Mouse (Mus musculus) embryonic facial prominence, embryonic 13.5 days (tissue): ENCODE measurements around the gene Frmd4b. TPM values are rescaled to one million over a fixed set of nuclear protein-coding genes. Genes with fewer than 3 reads are reported as not detected.
"Not testable (repeated sequence)": the region's sequence is repeated elsewhere in the genome, so short reads cannot be mapped to it uniquely, and the experiment has no call there.

ENCODE experiments used
- ATAC-seq: fragments of 200-750 bp; cut with Nextera tagmentation; 2 replicates; pipeline ENCODE4 v1.8.0; 2017; ENCODE audit warnings: low read depth; ENCODE audit not compliant: insufficient number of reproducible peaks, insufficient read depth, low FRiP score, low TSS enrichment
- H3K27ac ChIP-seq: fragments of 300-500 bp; sonication (generic); 2 replicates; pipeline ENCODE4 v1.5.1; 2015; ENCODE audit warnings: moderate library complexity, mild to moderate bottlenecking, inconsistent platforms
- H3K27me3 ChIP-seq: fragments of 300-500 bp; sonication (generic); 2 replicates; pipeline ENCODE4 v1.6.1; 2015; ENCODE audit warnings: mild to moderate bottlenecking, inconsistent platforms
- H3K36me3 ChIP-seq: fragments of 300-500 bp; sonication (generic); 2 replicates; pipeline ENCODE4 v1.6.1; 2015; ENCODE audit warnings: mild to moderate bottlenecking, inconsistent platforms
- H3K4me1 ChIP-seq: fragments of 300-500 bp; sonication (generic); 2 replicates; pipeline ENCODE4 v1.6.1; 2015; ENCODE audit warnings: inconsistent platforms
- H3K4me2 ChIP-seq: fragments of 300-500 bp; sonication (generic); 2 replicates; pipeline ENCODE4 v1.6.1; 2015; ENCODE audit warnings: moderate library complexity, mild to moderate bottlenecking, inconsistent platforms
- H3K4me3 ChIP-seq: fragments of 300-500 bp; sonication (generic); 2 replicates; pipeline ENCODE4 v1.5.1; 2015; ENCODE audit warnings: mild to moderate bottlenecking, inconsistent platforms
- H3K9ac ChIP-seq: fragments of 300-500 bp; sonication (generic); 2 replicates; pipeline ENCODE4 v1.6.1; 2015; ENCODE audit warnings: mild to moderate bottlenecking, inconsistent platforms
- H3K9me3 ChIP-seq: fragments of 300-500 bp; sonication (generic); 2 replicates; pipeline ENCODE4 v1.6.1; 2016; ENCODE audit warnings: inconsistent platforms
- WGBS: fragments of 180-500 bp; shearing (Covaris S2); methylation state at CpG from one replicate; pipeline ENCODE4 v1.1.7; 2015; ENCODE audit warnings: mixed read lengths; 5-methylcytosine and 5-hydroxymethylcytosine counted together
- polyA plus RNA-seq: library from polyadenylated mRNA; unstranded; fragments of >200 nt; fragmentation: Nextera tagmentation; extraction: Ambion mirVana; gene quantifications from 2 replicates; pipeline ENCODE4 v1.2.1, GENCODE M21; 2015

The Frmd4b gene
- polyA plus RNA-seq, 1 experiment from 2014 or later: 13.5 TPM

DNA sequence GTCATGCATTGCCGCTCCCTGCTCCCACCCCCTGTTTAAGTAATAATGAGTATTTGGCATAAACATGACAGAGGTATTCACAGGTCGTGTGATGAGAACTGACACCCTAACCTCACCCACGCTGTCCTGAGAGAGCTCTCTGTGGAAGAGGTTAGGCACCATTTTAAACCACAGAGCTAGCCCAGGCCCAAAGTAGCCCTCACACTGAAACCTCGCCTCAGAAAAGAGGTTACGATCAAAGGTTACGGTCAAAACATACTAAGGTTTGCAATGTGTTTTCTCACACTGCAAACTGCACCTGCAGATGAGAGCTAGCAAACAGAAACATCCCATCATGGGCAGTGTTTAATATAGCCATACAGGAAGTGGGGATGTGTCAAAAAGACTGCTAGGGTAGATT is 230.0 kb downstream of the Frmd4b start:
- Histone ChIP-seq H3K27ac (no peak overlapping the region), H3K4me2 (no peak overlapping the region), H3K9me3 (no peaks in the 10 kb centered on the region), H3K4me1 (no peaks in the 10 kb centered on the region), H3K36me3 (no peaks in the 10 kb centered on the region), H3K9ac (no peak overlapping the region), H3K4me3 (no peak overlapping the region), H3K27me3 (no peaks in the 10 kb centered on the region)
- no peak for ATAC-seq
- 82% methylated on average over 6 of the region's 6 CpGs for WGBS

GRCm38 (mm10) chr6:97384918-97385317 is 232.4 kb downstream of the Frmd4b start:
- Histone ChIP-seq H3K4me3 (no peak overlapping the region), H3K9me3 (no peaks in the 10 kb centered on the region), H3K27me3 (no peaks in the 10 kb centered on the region), H3K9ac (no peak overlapping the region), H3K4me1 (no peaks in the 10 kb centered on the region), H3K4me2 (no peak overlapping the region), H3K36me3 (no peaks in the 10 kb centered on the region), H3K27ac (no peak overlapping the region)
- ATAC-seq: no peak
- WGBS: 81% methylated on average over 5 of the region's 5 CpGs

- no peaks in the 10 kb centered on the region for H3K4me1 ChIP-seq
- no peaks in the 10 kb centered on the region for H3K36me3 ChIP-seq
- H3K27me3 ChIP-seq: no peaks in the 10 kb centered on the region
- no peak overlapping the region for H3K4me3 ChIP-seq
- no peak overlapping the region for H3K4me2 ChIP-seq
- 83% methylated on average over 4 of the region's 4 CpGs for WGBS
- H3K9me3 ChIP-seq: no peaks in the 10 kb centered on the region
- ATAC-seq: no peak
- no peak overlapping the region for H3K9ac ChIP-seq
- H3K27ac ChIP-seq: no peak overlapping the region
Observed at GRCm38 (mm10) chr6:97381275-97381674, 236.1 kb downstream of the Frmd4b start.

- Histone ChIP-seq H3K36me3 (no peaks in the 10 kb centered on the region), H3K4me1 (no peaks in the 10 kb centered on the region), H3K4me2 (no peak overlapping the region), H3K27ac (no peak overlapping the region), H3K4me3 (no peak overlapping the region), H3K9me3 (no peaks in the 10 kb centered on the region), H3K9ac (no peak overlapping the region), H3K27me3 (no peaks in the 10 kb centered on the region)
- WGBS: 45% methylated on average over 2 of the region's 2 CpGs
- ATAC-seq: no peak
Observed at GRCm38 (mm10) chr6:97370947-97371346, 246.4 kb downstream of the Frmd4b start.

DNA sequence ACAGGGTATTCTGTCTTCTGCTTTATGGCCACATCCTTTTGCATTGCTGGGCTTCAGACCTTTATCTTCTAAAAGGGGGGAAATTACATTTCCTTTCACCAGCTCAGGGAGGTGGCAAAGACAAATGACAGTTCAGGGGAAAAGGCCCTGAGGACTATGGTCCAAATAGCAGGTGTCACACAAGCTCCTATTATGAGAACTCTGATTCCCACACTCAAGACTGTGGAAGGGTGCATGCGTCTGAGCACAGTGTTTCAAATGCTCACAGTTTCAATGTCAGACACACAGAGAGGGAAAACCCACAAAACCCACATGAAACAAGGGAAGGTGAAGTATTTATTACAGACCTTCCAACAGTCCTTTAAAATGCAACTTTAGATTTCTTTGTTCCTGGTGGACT is 246.9 kb downstream of the Frmd4b start:
- H3K27ac ChIP-seq: no peak overlapping the region
- H3K36me3 ChIP-seq: no peaks in the 10 kb centered on the region
- no peak overlapping the region for H3K4me2 ChIP-seq
- H3K9ac ChIP-seq: no peak overlapping the region
- no peak for ATAC-seq
- no peaks in the 10 kb centered on the region for H3K4me1 ChIP-seq
- no peaks in the 10 kb centered on the region for H3K27me3 ChIP-seq
- H3K9me3 ChIP-seq: no peaks in the 10 kb centered on the region
- H3K4me3 ChIP-seq: no peak overlapping the region
- WGBS: 66% methylated on average over 1 of the region's 1 CpGs

DNA sequence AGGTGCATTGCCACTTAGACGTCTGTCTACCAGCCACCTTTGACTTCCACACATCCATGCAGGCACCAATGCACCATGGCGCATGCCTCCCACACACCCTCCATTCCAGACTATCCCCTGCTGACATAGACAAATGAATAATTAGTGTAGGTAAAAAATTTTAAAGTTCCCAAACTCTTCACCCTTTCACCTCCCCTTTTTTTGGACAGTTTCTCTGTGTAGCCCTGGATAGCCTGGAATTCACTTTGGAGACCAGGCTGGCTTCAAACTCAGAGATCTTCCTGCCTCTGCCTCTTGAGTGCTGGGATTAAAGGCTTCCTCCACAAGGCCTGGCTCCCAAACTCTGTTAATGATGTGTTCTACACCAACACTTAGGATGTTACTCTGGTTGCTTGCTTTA is 253.5 kb downstream of the Frmd4b start:
- H3K27me3 ChIP-seq: no peaks in the 10 kb centered on the region
- H3K4me2 ChIP-seq: no peak overlapping the region
- H3K36me3 ChIP-seq: no peaks in the 10 kb centered on the region
- 90% methylated on average over 2 of the region's 2 CpGs for WGBS
- no peak overlapping the region for H3K4me3 ChIP-seq
- no peak for ATAC-seq
- no peaks in the 10 kb centered on the region for H3K9me3 ChIP-seq
- H3K9ac ChIP-seq: no peak overlapping the region
- no peaks in the 10 kb centered on the region for H3K4me1 ChIP-seq
- no peak overlapping the region for H3K27ac ChIP-seq

GRCm38 (mm10) chr6:97357606-97358005 is 259.7 kb downstream of the Frmd4b start:
- WGBS: 82% methylated on average over 4 of the region's 4 CpGs

GRCm38 (mm10) chr6:97356612-97357011 is 260.7 kb downstream of the Frmd4b start:
- WGBS: 44% methylated on average over 7 of the region's 7 CpGs
- ATAC-seq: no peak

More at GRCm38 (mm10) chr6:97357606-97358005, 259.7 kb downstream of the Frmd4b start:
- ATAC-seq, H3K9ac ChIP-seq, H3K4me3 ChIP-seq, H3K36me3 ChIP-seq, H3K27ac ChIP-seq, H3K9me3 ChIP-seq, H3K4me2 ChIP-seq: not testable (repeated sequence)
- Histone ChIP-seq H3K4me1 (peaks cover 10% of the 10 kb centered on the region; the same call in 1 of the 2 replicates), H3K27me3 (peaks cover 15% of the 10 kb centered on the region)

DNA sequence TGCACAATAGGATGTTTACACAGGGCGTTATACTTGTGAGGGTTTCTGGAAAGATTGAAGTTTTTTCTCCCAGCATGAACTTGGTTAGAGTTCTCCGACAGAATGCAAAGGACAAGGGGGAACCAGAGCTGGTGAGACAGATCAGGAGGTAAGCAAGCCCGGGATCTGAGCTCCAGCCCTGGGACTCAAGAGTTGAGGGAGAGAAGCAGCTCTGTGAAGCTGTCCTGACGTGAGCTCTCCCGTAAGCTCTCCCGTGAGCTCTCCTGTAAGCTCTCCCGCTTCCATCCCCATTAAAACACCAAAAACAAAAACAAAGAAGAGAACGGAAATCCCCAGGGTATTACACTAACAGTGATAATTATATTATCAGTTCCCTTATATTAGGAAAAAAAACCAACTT is 262.2 kb downstream of the Frmd4b start:
- Histone ChIP-seq H3K9me3 (no peaks in the 10 kb centered on the region), H3K4me2 (no peak overlapping the region), H3K4me3 (no peak overlapping the region), H3K27ac (no peak overlapping the region), H3K36me3 (no peaks in the 10 kb centered on the region), H3K9ac (no peak overlapping the region), H3K4me1 (peaks cover 14% of the 10 kb centered on the region; the same call in 1 of the 2 replicates), H3K27me3 (peaks cover 15% of the 10 kb centered on the region)
- ATAC-seq: no peak
- WGBS: 12% methylated on average over 8 of the region's 8 CpGs

More at GRCm38 (mm10) chr6:97356612-97357011, 260.7 kb downstream of the Frmd4b start:
- H3K27me3 ChIP-seq: peaks cover 15% of the 10 kb centered on the region
- no peak overlapping the region for H3K27ac ChIP-seq
- H3K9ac ChIP-seq: no peak overlapping the region
- no peak overlapping the region for H3K4me2 ChIP-seq
- no peaks in the 10 kb centered on the region for H3K36me3 ChIP-seq
- no peaks in the 10 kb centered on the region for H3K9me3 ChIP-seq
- no peak overlapping the region for H3K4me3 ChIP-seq
- H3K4me1 ChIP-seq: peaks cover 14% of the 10 kb centered on the region; the same call in 1 of the 2 replicates

DNA sequence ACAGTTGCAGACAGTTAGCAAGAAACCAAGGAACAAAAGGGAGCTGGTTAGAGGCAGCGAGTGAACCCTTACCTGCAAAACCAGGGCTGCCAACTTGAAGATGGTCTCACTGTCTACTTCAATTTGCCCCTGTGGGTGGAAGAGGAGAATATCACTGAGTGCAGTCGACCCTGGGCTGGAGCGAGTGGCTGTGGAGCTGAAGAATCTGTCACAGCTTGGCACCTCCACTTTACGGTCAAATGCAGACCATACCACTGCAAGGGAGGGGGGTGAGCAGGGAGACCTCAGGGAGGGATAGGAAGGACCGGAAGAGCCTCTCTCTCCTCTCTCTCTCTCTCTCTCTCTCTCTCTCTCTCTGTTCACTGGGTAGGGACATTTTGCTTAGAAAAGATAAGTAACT is 263.4 kb downstream of the Frmd4b start:
- Histone ChIP-seq H3K4me2 (no peak overlapping the region), H3K27ac (no peak overlapping the region), H3K4me1 (peaks cover 20% of the 10 kb centered on the region; the same call in 1 of the 2 replicates), H3K9me3 (no peaks in the 10 kb centered on the region), H3K27me3 (peaks cover 15% of the 10 kb centered on the region), H3K9ac (no peak overlapping the region), H3K36me3 (no peaks in the 10 kb centered on the region), H3K4me3 (no peak overlapping the region)
- ATAC-seq: no peak
- WGBS: 10% methylated on average over 5 of the region's 5 CpGs

- WGBS: 40% methylated on average over 6 of the region's 6 CpGs
- no peak overlapping the region for H3K4me2 ChIP-seq
- no peaks in the 10 kb centered on the region for H3K9me3 ChIP-seq
- H3K9ac ChIP-seq: no peak overlapping the region
- ATAC-seq: no peak
- no peak overlapping the region for H3K4me3 ChIP-seq
- no peaks in the 10 kb centered on the region for H3K36me3 ChIP-seq
- no peak overlapping the region for H3K27ac ChIP-seq
- H3K27me3 ChIP-seq: peaks cover 15% of the 10 kb centered on the region
- peaks cover 20% of the 10 kb centered on the region; the same call in 1 of the 2 replicates for H3K4me1 ChIP-seq
Observed at GRCm38 (mm10) chr6:97353371-97353770, 264.0 kb downstream of the Frmd4b start.

DNA sequence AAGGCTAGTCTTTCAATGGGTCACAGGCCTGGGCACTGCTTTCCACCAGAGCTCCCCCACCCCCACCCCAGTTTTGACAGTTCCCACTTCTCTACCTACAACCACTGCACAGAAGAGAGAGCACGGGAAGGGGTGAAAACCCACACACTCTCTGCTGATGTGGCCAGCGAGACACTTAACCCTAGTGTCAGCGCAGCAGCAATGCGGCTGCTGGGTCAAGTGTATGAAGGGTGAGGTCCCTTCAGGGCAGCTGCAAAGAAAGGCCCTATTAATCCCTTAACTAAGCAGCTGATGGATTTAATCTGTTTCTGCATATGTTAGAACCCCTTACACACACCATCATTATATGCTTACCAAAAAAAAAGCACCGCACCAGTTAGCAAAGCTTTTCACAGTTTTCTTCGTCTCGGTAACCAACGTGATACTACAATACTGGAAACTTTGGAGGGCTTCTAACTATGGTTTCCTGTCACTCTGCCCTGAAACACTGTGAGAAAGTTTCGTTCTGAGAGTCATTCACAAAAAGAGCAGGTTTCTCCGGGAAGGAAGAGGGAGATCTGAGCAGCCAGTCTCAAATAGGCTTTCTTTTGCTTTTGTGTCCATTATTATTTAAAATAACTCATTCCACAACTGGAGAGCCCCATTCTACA is 264.7 kb downstream of the Frmd4b start:
- Histone ChIP-seq H3K4me3 (no peak overlapping the region), H3K4me2 (no peak overlapping the region; the same call in 1 of the 2 replicates), H3K27ac (no peak overlapping the region), H3K36me3 (no peaks in the 10 kb centered on the region), H3K27me3 (peaks cover 15% of the 10 kb centered on the region), H3K4me1 (peaks cover 20% of the 10 kb centered on the region; the same call in 1 of the 2 replicates), H3K9ac (no peak overlapping the region), H3K9me3 (no peaks in the 10 kb centered on the region)
- ATAC-seq: no peak
- 25% methylated on average over 10 of the region's 10 CpGs for WGBS
